Mouse (Mus musculus) frontal cortex, postnatal 10 days (tissue): Measurements from ENCODE around the gene Gtf3c2.

ENCODE experiments used
- DNase-seq, 2 experiments: peaks; one replicate each; pipeline ENCODE4 v3.0.0; 2022; ENCODE audit warnings: low spot score in 2 of 2, mixed read lengths in 1 of 2

Gtf3c2 gene

GRCm38 (mm10) chr5:31149781-31150180 lies 30.2 kb downstream of the Gtf3c2 start:
- no peak for DNase-seq

DNA sequence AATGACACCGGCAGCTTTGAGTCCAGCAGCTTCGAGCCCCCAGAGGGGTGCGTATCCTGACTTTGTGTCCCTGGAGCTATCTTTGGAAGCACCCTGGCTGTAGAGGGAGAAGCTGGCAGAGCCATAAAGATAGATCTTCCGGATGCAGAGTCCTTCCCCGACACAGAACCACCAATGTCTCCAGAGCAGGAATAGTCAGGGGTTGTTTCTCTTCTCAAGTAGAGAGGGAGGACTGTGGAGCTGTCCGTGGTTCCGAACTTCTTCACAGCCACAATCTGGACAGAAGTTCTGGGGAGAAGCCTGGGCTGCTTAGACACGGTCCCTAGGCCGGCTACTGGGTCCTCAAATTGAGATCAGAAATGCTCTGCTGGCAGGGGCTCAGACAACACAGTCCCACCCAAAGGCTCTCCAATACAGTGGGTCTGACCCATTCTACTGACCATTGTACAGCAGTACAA lies 40.9 kb downstream of the Gtf3c2 start:
- DNase-seq = no peak

DNA sequence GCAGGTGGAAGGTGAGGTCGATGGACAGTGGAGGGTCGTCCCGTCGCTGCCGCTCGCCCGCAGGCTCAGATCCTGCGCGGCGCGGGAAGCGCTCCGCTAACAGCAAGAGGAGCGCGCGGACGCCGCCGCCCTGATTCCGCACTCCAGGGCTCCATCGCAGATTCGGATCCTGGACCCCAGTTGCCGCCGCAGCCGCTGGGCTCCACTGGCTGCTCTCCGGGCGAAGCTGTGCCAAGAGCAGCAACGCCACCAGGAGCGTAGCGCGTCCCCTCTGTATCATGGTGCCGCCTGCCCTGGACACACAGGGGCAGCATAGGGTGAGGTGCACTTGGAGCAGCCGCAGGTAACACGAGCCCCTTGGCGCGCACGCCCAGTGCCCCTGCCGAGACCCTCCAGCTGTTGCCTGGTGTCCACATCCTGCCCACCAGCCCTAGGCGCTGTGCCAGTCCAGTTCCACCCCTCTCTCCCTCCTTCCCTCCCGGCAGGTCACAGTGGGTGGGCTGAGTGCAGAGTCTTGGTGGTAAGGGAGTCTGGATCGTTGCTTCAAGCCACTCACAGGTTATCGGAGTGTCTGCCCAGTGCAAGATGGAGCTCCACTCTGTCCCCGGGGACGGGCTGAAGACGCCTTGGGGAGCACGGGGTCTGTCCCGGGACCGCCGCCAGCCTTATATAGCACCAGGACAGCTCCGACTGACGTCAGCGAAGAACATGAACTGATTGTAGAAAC lies 41.5 kb downstream of the Gtf3c2 start, which contains the start of gene Ucn:
TSS of gene Ucn (minus strand) at position 589 of the 727 bp plus-strand sequence.
- no peak for DNase-seq

GRCm38 (mm10) chr5:31137658-31138057 lies 42.3 kb downstream of the Gtf3c2 start:
- no peak for DNase-seq

- no peak for DNase-seq
These were observed 43.1 kb downstream of the Gtf3c2 start for GRCm38 (mm10) chr5:31136730-31137424.

DNA sequence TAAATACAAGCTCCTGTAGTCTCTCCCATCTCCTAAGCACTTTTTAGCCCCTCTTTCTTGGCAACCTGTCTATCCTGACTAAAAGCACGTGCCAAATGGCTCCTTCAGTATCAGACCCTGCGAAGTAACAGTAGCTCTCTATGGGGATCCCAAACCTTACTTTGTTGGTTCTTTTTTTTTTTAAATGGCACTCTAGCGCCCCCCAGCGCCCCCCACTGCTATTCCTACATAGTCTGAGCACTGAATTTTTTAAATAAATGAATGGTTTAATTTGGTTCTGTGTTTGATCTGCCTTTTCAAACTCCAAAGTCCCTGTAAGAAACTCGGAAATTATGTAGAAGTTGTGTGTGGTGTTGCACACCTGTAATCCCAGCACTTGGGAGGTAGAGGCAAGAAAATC lies 53.9 kb downstream of the Gtf3c2 start:
- no peak for DNase-seq

- DNase-seq = no peak
These were observed 56.5 kb downstream of the Gtf3c2 start for GRCm38 (mm10) chr5:31123481-31123880.

DNA sequence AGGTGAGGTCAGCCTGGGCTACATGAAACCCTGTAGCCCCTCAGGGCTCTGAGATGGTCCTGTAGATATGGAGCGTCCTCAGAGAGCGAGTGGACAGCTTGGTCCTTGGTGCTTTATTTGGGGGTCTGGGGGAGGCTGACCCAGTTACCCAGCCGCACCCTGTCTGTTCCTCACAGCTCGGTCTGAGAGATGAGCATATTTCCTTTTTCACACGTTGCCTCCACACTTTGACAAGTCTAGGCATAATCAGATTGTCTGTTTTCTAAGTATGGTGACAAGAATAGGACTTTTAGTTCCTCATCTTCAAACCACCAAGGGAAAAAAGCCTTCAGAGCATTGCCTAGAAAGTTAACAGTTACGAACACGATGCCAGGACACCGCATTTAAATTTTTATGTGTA lies 58.8 kb downstream of the Gtf3c2 start:
- DNase-seq = peak in 1 of 2 experiments; percentile 27

DNA sequence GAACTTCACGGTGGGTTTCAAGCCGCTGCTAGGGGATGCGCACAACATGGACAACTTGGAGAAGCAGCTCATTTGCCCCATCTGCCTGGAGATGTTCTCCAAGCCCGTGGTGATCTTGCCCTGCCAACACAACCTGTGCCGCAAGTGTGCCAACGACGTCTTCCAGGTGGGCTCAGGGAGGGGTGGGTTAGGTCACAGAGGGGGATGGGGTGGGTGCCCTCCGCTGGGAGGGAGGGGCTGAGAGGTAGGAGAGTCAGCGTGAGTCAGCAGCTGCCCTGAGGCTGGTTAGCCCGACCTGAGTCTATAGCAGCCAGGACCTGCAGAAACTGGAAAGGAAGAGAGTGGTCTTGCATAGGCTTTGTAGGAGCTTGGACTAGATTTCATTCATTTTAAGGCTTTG lies 63.0 kb downstream of the Gtf3c2 start:
- DNase-seq = no peak

DNA sequence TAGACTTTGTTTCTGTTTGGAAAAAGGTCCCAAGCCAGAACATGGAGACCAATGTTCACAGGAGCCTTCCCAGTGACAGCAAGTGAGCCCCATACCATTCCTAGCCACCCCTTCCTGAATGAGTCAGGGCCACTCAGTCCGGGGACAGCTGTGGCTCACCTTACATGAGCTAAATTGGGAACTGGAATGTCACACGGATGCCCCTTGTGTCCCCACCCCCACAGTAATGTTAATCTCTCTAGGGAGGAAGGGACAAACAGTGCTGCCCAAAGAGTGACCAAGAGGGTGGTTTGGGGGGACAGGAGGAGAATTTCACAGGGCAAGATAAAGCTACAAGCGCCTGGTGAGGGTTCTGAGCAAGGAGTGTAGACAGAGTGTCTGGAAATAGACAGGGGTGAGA lies 63.6 kb downstream of the Gtf3c2 start, which contains the start of gene Trim54:
TSS of gene Trim54 (plus strand) at position 359 of the 400 bp plus-strand sequence.
- no peak for DNase-seq

DNA sequence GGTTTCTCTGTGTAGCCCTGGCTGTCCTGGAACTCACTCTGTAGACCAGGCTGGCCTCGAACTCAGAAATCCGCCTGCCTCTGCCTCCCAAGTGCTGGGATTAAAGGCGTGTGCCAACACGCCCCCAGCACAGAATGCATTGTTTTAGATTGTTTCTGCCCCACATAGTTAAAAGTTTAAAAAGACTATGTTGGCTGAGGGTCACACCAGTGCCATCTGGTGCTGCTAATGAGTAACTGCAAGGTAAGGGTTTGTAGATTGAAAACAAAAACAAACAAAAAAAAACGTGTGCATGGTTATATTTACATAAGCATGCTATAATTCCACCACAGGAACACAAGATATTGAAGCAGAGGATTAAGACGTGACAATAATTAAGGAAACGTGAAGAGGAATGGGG lies 69.2 kb downstream of the Gtf3c2 start:
- DNase-seq = no peak

DNA sequence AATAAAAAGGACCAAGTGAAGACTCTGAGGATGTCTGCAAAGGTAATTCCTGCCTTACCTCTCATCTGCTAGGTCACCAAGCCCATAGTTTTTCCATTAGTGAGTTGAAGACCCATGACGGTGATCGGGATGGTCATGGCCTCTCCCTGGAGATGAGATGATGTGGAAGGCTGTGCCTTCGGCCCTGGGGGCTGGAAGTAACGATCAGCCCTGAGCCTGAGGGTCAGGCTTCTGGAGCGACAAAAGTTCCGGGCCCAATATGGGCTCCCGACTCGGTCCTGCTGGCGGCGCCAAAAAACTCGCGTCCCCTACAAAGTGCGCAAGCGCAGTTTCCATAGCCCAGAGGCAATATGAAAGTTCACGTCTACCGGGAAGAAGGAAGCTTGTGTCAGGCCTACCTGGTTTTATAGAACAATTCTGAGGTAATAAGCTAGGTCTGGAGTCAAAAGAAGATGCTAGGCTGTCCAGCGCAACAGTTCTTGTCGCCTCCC lies 71.9 kb downstream of the Gtf3c2 start, which contains the start of gene Slc30a3:
TSS of gene Slc30a3 (minus strand) at position 238 of the 491 bp plus-strand sequence.
- DNase-seq = no peak
